Mouse (Mus musculus): ENCODE results near the gene Tap1. TPM values are rescaled to one million over a fixed set of nuclear protein-coding genes. Genes with fewer than 3 reads are reported as not detected.
A peak's percentile ranks its signal among the peaks of the same experiment; 100 is the strongest.

Tap1 gene
- total and polyA plus RNA-seq, 2 experiments: 15.1 to 23.5 TPM

DNA sequence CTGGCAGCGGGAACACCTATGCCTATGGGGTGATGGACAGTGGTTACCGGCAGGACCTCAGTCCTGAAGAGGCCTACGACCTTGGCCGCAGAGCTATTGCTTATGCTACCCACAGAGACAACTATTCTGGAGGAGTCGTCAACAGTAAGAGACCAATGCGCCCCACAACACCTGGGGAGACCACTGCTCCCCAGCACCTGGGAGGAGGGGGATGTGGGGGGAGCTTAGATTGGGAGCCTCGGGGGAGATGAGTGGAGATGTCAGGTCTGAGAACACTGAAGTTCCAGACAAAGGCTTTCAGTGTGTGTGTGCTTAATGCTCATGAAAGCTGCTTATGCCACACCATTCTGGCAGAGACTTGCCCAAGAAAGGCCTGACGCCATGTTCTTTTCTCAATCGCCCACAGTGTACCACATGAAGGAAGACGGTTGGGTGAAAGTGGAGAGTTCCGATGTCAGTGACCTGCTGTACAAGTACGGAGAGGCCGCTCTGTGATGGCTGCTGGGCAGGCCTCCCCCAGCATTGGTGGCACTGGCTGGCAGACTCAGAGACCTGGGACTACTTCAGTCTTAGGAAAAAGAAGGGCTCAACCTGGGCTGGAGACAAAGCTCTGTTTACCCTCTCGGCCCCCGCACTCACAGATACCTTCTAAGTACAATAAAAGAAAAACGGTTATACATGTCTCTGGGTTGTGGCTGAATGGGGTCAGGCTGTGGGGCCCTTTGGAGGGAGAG lies 13.6 kb downstream of the Tap1 start:
- Histone ChIP-seq H3K36me3 (ENCODE audit: control insufficient read depth, insufficient read depth, low read length) (peaks cover 2% of the 10 kb centered on the region; the same call in 1 of the 2 replicates), H3K9ac (ENCODE audit: low read depth, low read length) (no peak overlapping the region), H3K79me2 (ENCODE audit: control insufficient read depth, insufficient read depth, low read length) (no peaks in the 10 kb centered on the region), H3K4me1 (ENCODE audit: control insufficient read depth, insufficient read depth, low read length) (peaks cover 6% of the 10 kb centered on the region; the same call in 1 of the 2 replicates), H3K27ac (replicated peaks; ENCODE audit: insufficient read depth, low read depth, low read length) (no peak overlapping the region), H3K4me3 (ENCODE audit: insufficient read depth, low read depth, low read length) (no peak overlapping the region), H3K27me3 (ENCODE audit: control insufficient read depth, insufficient read depth, low read length) (no peaks in the 10 kb centered on the region)
- TF ChIP-seq CTCF (IDR thresholded peaks at IDR 0.05; ENCODE audit: low read depth, low read length) (no peak), POLR2A (IDR thresholded peaks at IDR 0.05; ENCODE audit: extremely low read depth, insufficient read depth, low read length) (no peak)
- no peak for DNase-seq (ENCODE audit: extremely low read depth, low read depth, low spot score)
- WGBS: 91% methylated on average over 16 of the region's 16 CpGs

DNA sequence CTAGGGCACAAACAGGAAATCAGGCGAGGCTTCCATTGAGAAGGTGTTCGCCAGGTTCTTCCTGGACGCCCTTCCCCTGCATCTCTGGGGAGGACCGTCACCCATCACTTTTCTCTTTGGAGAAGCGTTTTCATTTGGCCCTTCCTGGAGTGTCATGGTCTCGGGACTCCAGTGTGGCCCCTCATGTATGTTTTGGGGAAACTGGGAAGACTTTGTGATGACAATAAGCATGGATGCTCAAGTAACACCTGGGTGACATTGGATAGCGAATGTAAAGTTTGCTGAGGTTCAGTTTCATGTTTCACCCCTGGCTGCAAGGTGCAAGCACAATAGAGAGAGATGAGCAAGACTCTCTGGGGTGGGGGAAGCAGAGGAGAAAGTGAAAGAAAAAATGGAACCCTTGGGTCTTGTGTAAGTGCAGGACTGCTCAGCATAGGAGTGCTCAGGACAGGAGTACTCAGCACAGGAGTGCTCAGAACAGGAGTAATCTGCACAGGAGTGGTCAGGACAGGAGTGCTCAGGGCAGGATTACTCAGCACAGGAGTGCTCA lies 14.2 kb downstream of the Tap1 start:
- TF ChIP-seq POLR2A (IDR thresholded peaks at IDR 0.05; ENCODE audit: extremely low read depth, insufficient read depth, low read length) (no peak), CTCF (IDR thresholded peaks at IDR 0.05; ENCODE audit: low read depth, low read length) (no peak)
- peaks cover 6% of the 10 kb centered on the region; the same call in 1 of the 2 replicates for H3K4me1 ChIP-seq (ENCODE audit: control insufficient read depth, insufficient read depth, low read length)
- no peak overlapping the region for H3K4me3 ChIP-seq (ENCODE audit: insufficient read depth, low read depth, low read length)
- WGBS: 92% methylated on average over 7 of the region's 7 CpGs
- H3K9ac ChIP-seq (ENCODE audit: low read depth, low read length): no peak overlapping the region
- no peak overlapping the region for H3K27ac ChIP-seq (replicated peaks; ENCODE audit: insufficient read depth, low read depth, low read length)
- H3K36me3 ChIP-seq (ENCODE audit: control insufficient read depth, insufficient read depth, low read length): peaks cover 2% of the 10 kb centered on the region; the same call in 1 of the 2 replicates
- H3K79me2 ChIP-seq (ENCODE audit: control insufficient read depth, insufficient read depth, low read length): no peaks in the 10 kb centered on the region
- no peak for DNase-seq (ENCODE audit: extremely low read depth, low read depth, low spot score)
- no peaks in the 10 kb centered on the region for H3K27me3 ChIP-seq (ENCODE audit: control insufficient read depth, insufficient read depth, low read length)

- no peak overlapping the region for H3K27ac ChIP-seq (replicated peaks; ENCODE audit: insufficient read depth, low read depth, low read length)
- DNase-seq (ENCODE audit: extremely low read depth, low read depth, low spot score): no peak
- no peak for TF ChIP-seq CTCF (IDR thresholded peaks at IDR 0.05; ENCODE audit: low read depth, low read length)
- no peaks in the 10 kb centered on the region for H3K27me3 ChIP-seq (ENCODE audit: control insufficient read depth, insufficient read depth, low read length)
- no peak overlapping the region for H3K9ac ChIP-seq (ENCODE audit: low read depth, low read length)
- WGBS: 90% methylated on average over 4 of the region's 4 CpGs
- H3K4me3 ChIP-seq (ENCODE audit: insufficient read depth, low read depth, low read length): no peak overlapping the region
- H3K4me1 ChIP-seq (ENCODE audit: control insufficient read depth, insufficient read depth, low read length): peaks cover 6% of the 10 kb centered on the region; the same call in 1 of the 2 replicates
- peaks cover 2% of the 10 kb centered on the region; the same call in 1 of the 2 replicates for H3K36me3 ChIP-seq (ENCODE audit: control insufficient read depth, insufficient read depth, low read length)
- no peaks in the 10 kb centered on the region for H3K79me2 ChIP-seq (ENCODE audit: control insufficient read depth, insufficient read depth, low read length)
Measured at GRCm38 (mm10) chr17:34202760-34203442, 15.5 kb downstream of the Tap1 start.

DNA sequence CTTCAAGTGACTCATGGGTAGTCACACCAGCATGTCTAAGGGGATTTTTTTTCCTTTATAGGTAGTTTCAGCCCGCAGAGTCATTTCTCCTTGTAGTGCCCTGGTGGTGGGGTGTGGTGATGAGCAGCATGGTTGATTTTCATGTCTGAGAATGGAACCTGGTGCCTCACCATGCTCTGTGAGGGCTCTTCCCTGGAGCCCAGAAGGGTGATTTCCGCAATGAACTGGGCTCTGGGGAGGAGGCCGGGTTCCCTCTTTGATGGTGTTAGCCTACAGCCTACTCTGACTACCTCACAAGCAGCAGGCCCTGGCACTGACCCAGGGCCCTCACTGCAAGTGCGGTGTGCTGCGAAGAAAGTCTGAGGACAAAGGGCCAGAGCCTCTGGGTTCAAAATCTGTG lies 16.1 kb downstream of the Tap1 start, which contains the start of gene Tap2:
Gene Tap2 (plus strand): TSS at position 84 of the 400 bp plus-strand sequence.
- 85% methylated on average over 5 of the region's 5 CpGs for WGBS
- Histone ChIP-seq H3K79me2 (ENCODE audit: control insufficient read depth, insufficient read depth, low read length) (no peaks in the 10 kb centered on the region), H3K4me1 (ENCODE audit: control insufficient read depth, insufficient read depth, low read length) (peaks cover 6% of the 10 kb centered on the region; the same call in 1 of the 2 replicates), H3K36me3 (ENCODE audit: control insufficient read depth, insufficient read depth, low read length) (peaks cover 2% of the 10 kb centered on the region; the same call in 1 of the 2 replicates), H3K9ac (ENCODE audit: low read depth, low read length) (peak within 1 kb of the TSS; percentile 90), H3K4me3 (ENCODE audit: insufficient read depth, low read depth, low read length) (peak within 1 kb of the TSS; percentile 95), H3K27ac (replicated peaks; ENCODE audit: insufficient read depth, low read depth, low read length) (no peak within 1 kb of the TSS), H3K27me3 (ENCODE audit: control insufficient read depth, insufficient read depth, low read length) (no peaks in the 10 kb centered on the region)
- no peak for DNase-seq (ENCODE audit: extremely low read depth, low read depth, low spot score)
- TF ChIP-seq CTCF (IDR thresholded peaks at IDR 0.05; ENCODE audit: low read depth, low read length): no peak
- TF ChIP-seq POLR2A (IDR thresholded peaks at IDR 0.05; ENCODE audit: extremely low read depth, insufficient read depth, low read length): no peak

DNA sequence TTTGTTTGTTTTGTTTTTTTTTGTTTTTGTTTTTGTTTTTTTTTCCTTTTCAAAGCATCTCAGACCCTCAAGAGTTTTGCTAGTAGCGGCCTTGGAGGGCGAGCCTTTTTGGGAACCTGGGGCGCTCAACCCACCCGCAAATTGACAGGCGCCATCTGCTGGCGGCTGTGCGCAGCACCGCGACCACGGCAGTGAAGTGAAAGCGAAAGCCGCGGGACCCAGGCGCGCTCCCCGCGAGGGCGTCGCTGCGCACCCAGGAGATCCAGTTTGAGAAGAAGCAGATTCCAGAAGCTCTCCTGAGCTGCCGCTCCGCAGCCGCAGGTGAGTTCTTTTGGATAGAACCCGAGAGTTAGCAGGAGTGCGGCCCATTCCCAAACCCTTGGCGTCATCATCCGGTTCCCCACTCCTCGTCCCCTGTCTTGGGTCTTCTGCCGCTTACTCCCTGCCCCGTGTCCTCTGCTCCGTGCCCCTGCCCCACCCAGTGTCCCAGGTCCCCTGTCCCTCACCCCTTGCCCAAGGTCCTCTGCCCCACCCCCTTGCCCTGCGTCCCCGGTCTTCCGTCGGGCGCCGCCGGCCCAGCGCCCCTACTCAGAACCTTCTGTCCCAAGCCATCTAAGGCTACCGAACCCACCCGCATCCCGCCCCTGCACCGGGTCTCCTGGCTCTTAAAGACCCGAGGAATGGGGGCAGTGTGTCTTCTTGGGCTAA lies 17.1 kb downstream of the Tap1 start:
- Histone ChIP-seq H3K4me3 (ENCODE audit: insufficient read depth, low read depth, low read length) (peak overlapping the region; percentile 95), H3K4me1 (ENCODE audit: control insufficient read depth, insufficient read depth, low read length) (peaks cover 6% of the 10 kb centered on the region; the same call in 1 of the 2 replicates), H3K9ac (ENCODE audit: low read depth, low read length) (peak overlapping the region; percentile 90), H3K27me3 (ENCODE audit: control insufficient read depth, insufficient read depth, low read length) (no peaks in the 10 kb centered on the region), H3K27ac (replicated peaks; ENCODE audit: insufficient read depth, low read depth, low read length) (peak overlapping the region; percentile 21; the same call in 1 of the 2 replicates), H3K36me3 (ENCODE audit: control insufficient read depth, insufficient read depth, low read length) (peaks cover 2% of the 10 kb centered on the region; the same call in 1 of the 2 replicates), H3K79me2 (ENCODE audit: control insufficient read depth, insufficient read depth, low read length) (no peaks in the 10 kb centered on the region)
- WGBS: under 1% methylated on average over 44 of the region's 44 CpGs
- peak; percentile 46 for DNase-seq (ENCODE audit: extremely low read depth, low read depth, low spot score)
- TF ChIP-seq CTCF (IDR thresholded peaks at IDR 0.05; ENCODE audit: low read depth, low read length) (peak; percentile 88), POLR2A (IDR thresholded peaks at IDR 0.05; ENCODE audit: extremely low read depth, insufficient read depth, low read length) (no peak)
